Mouse (Mus musculus): ENCODE data around the gene Fam129b.

Fam129b gene

GRCm38 (mm10) chr2:32891278-32891677, 15.4 kb downstream of the Fam129b start:
- no peak for ATAC-seq (ENCODE audit: low TSS enrichment)

- ATAC-seq (ENCODE audit: low TSS enrichment) = no peak
These were observed 16.6 kb downstream of the Fam129b start for GRCm38 (mm10) chr2:32892490-32892889.

DNA sequence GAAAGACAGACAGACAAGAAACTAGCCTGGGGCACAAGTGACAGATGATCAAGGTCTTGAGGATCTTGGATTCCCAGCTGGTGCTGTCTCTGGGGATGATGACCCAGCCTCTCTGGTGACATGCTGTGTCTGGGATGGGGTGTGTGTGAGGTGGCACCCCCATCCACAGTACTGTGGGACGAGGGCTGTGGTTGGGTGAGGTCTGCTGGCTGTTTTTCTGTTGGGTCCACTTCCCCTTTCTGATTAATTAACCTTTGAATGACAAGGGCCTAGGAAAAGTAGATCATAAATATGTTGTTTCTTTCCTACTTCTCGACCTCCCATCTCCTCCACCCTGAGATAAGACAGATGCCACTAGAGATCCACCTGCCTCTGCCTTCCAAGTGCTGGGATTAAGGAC, 18.2 kb downstream of the Fam129b start:
- ATAC-seq (ENCODE audit: low TSS enrichment) = no peak

DNA sequence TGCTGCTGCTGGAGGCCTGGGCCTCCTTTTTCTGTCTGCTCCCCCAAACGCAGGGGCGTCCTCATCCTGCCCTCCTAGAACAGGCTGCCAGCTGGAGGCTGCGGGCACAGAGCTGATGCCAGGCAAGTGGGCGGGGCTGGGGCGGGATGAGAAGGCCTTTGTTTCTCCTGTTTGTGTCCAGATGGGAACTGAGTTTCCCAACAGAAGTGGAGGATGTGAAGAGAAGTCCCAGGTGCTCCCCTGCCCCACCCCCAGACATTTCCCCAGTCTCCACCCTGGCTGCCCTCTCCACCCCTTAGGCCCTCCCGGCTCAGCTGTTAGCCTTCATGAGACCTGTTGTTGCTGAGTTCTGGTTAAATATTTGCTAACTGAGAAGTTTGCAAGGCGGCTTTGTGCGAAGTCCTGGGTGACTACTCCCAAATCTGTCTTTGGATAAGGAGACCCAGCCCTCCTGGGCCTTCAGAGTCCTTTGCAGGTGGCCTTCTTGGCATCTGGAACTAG, 19.7 kb downstream of the Fam129b start:
- peak; percentile 22; the same call in 1 of the 2 replicates for ATAC-seq (ENCODE audit: low TSS enrichment)

DNA sequence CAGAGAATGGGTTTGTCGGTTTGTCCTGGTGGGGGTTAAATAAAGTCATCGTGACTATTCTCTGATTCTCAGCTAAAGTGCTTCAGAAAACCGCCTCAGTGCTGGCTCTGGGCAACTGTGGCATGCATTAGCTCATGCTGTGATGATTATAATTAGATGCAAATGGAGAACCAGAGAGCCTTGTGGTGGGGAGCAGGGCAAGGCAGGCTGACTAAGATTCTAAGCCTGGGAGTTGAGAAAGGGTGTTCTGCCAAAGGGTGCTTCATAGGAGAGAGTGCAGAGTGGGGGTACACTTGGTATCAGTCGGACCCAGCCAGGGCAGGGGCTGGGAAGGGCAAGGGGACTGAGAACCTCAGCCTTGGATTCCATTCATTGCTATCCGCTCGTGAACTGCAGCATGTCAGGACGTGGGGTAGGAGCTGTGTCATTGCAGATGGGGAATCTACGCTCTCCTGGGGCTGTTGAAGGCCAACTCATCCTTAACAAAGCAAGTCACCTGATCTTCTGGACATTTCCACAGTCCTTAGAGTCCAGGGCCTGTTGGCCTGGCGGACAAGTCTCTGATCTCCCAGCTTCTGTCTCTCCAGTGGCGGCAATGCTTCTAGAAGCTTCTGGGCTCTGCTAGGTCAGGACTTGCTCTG, 20.7 kb downstream of the Fam129b start:
- ATAC-seq (ENCODE audit: low TSS enrichment) = peak; percentile 47

- no peak for ATAC-seq (ENCODE audit: low TSS enrichment)
These were observed 23.1 kb downstream of the Fam129b start for GRCm38 (mm10) chr2:32898983-32899382.

GRCm38 (mm10) chr2:32902126-32902525, 26.2 kb downstream of the Fam129b start:
- ATAC-seq (ENCODE audit: low TSS enrichment) = no peak

GRCm38 (mm10) chr2:32903470-32903869, 27.6 kb downstream of the Fam129b start:
- no peak for ATAC-seq (ENCODE audit: low TSS enrichment)

DNA sequence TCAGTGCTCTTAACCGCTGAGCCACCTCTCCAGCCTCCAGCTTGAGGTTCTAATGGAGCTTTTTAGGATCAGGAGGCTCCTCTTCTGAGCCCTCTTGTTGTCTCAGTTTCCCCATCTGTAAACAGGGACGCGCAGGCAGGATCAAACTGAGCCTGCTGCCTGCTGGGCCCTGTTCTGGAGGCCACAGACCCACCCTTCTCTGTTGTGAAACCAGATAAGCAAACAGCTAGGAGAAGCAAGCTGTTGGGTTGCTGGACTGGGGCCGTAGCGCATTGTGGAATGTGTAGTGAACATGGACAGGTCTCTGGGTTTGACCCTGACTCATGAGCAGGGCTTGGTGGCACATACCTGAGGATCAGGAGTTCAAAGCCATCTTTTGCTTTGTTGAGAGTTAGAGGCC, 28.7 kb downstream of the Fam129b start:
- ATAC-seq (ENCODE audit: low TSS enrichment) = no peak

DNA sequence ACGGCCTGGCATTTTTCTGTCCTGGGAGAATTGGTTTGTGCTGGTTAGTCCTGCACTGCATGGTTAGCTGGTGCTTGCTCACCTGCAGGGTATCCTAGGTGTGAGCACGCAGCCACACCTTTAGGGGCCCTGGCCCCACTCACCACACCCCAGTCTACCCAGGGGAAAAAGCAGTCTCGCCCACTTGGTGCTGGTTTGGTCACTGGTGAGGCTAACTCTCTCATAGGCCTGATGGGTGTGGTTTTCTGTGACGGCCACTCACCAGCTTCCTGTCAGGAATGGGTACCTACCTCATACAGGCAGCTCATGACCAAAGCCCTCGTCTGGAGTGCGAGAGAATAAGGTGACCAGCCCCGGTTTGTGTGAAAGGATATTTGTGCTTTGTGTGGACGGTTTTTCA, 29.4 kb downstream of the Fam129b start:
- no peak for ATAC-seq (ENCODE audit: low TSS enrichment)

DNA sequence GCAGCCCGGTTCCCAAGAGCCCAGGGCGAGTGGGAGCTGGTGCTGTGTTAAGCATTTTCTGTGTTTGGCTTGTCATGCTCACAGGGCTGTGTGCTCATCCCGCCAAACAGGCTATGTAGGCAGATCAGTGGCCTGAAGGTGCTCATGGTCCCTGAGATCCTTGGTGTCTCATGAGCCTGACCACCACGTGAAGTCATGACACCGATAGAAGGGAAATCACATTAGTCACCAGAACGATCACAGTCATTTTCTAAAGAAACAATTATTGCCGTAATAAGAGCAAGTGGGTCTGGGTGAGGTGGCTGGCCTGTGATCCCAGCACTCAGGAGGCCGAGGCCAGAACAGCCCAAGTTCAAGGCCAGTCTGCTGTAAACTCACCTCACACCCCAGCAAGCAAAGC, 31.5 kb downstream of the Fam129b start:
- ATAC-seq (ENCODE audit: low TSS enrichment) = peak; percentile 34; the same call in 1 of the 2 replicates

- ATAC-seq (ENCODE audit: low TSS enrichment) = peak; percentile 13; the same call in 1 of the 2 replicates
These were observed 32.4 kb downstream of the Fam129b start for GRCm38 (mm10) chr2:32908272-32908671.

- ATAC-seq (ENCODE audit: low TSS enrichment) = 0 out of 2 replicates have a peak, but pooled peaks have one; percentile 4
These were observed 32.9 kb downstream of the Fam129b start for GRCm38 (mm10) chr2:32908796-32909195.

GRCm38 (mm10) chr2:32911639-32912182, 35.8 kb downstream of the Fam129b start:
- ATAC-seq (ENCODE audit: low TSS enrichment) = no peak

GRCm38 (mm10) chr2:32912210-32912804, 36.4 kb downstream of the Fam129b start:
- peak; percentile 32; the same call in 1 of the 2 replicates for ATAC-seq (ENCODE audit: low TSS enrichment)

- ATAC-seq (ENCODE audit: low TSS enrichment) = no peak
These were observed 38.4 kb downstream of the Fam129b start for GRCm38 (mm10) chr2:32914362-32914761.

DNA sequence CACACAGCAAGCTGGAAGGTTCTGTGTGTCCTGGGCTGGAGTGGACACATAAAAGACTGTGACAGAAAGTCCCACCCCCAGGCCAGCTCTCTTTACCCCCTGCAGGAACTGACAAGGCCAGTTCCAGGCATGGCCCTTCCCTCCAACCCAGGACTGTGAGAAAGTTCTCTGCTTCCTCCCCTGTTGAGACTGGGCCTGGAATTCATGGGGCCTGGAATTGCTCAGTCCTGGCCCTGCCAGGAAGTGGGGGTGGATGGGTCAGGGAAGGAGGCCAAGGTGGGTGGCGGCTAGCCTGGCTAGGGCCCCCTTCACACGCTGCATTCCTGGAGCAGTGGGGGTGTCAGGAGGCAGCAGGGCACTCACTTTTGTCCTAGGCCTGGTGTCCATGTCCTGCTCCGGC, 39.0 kb downstream of the Fam129b start:
- ATAC-seq (ENCODE audit: low TSS enrichment) = no peak

DNA sequence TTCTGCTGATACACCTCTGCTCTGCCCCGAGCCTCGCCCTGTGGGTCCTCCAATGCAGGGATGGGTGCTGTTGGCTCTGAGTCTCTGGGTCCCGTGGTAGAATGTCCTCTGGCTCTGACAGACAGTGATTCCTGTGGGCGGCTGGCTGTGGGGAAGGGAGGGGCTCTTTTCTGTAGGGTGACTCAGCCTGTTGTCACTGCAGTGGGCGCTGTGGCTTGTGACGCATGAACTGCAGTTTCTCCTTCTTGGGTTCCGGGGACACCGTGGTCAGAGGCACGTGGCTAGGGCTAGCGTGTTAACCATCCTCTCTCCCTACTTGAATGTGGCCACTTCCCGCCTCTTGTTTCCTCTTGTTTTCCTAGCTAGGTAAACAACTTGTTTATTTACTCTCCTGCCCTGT, 41.6 kb downstream of the Fam129b start:
- peak; percentile 91 for ATAC-seq (ENCODE audit: low TSS enrichment)

- ATAC-seq (ENCODE audit: low TSS enrichment) = no peak
These were observed 42.5 kb downstream of the Fam129b start for GRCm38 (mm10) chr2:32918391-32918790.

- no peak for ATAC-seq (ENCODE audit: low TSS enrichment)
These were observed 45.3 kb downstream of the Fam129b start for GRCm38 (mm10) chr2:32921235-32921634.

GRCm38 (mm10) chr2:32921801-32922380, 46.0 kb downstream of the Fam129b start:
- no peak for ATAC-seq (ENCODE audit: low TSS enrichment)

- no peak for ATAC-seq (ENCODE audit: low TSS enrichment)
These were observed 46.6 kb downstream of the Fam129b start for GRCm38 (mm10) chr2:32922564-32922963.
